Mouse (Mus musculus): ENCODE data around the gene Bloc1s1. TPM values are rescaled to one million over a fixed set of nuclear protein-coding genes. Genes with fewer than 3 reads are reported as not detected.
A peak's percentile ranks its signal among the peaks of the same experiment; 100 is the strongest.

Bloc1s1 gene
- polyA plus RNA-seq, 1 experiment from 2014 or later: 215 TPM

DNA sequence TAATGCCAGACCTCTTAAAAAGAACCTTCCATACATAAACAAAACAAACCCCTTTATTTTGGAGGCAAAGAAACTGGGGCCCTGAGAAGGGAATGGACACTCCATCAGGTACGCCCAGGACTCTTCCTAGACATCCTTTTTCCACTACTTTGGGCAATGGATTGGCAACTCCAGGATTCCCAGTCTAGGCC lies 1.1 kb downstream of the Bloc1s1 start, which contains the start of gene Rdh5:
Gene Rdh5, minus strand, starts transcription at position 67 of the 191 bp plus-strand sequence.
- H3K4me2 ChIP-seq (ENCODE audit: low read depth): peak within 1 kb of the TSS; percentile 40
- H3K27ac ChIP-seq (ENCODE audit: low read depth, low read length): peak within 1 kb of the TSS; percentile 42; the same call in 1 of the 2 replicates
- peaks cover 6% of the 10 kb centered on the region for H3K4me1 ChIP-seq (ENCODE audit: control insufficient read depth, insufficient read depth, low read length)
- H3K36me3 ChIP-seq (ENCODE audit: control insufficient read depth, insufficient read depth, low read length): no peaks in the 10 kb centered on the region
- peak within 1 kb of the TSS; percentile 64 for H3K4me3 ChIP-seq (ENCODE audit: low read depth, low read length)
- 19% methylated on average over 1 of the region's 1 CpGs for WGBS
- DNase-seq (ENCODE audit: low spot score): no peak
- no peak for ATAC-seq (ENCODE audit: insufficient read depth, low FRiP score, low TSS enrichment)
- H3K27me3 ChIP-seq (ENCODE audit: control insufficient read depth, insufficient read depth, low read length): no peaks in the 10 kb centered on the region
- peak within 1 kb of the TSS; percentile 64 for H3K9ac ChIP-seq (ENCODE audit: low read length)
- no peaks in the 10 kb centered on the region for H3K9me3 ChIP-seq (ENCODE audit: control insufficient read depth, low read length)

DNA sequence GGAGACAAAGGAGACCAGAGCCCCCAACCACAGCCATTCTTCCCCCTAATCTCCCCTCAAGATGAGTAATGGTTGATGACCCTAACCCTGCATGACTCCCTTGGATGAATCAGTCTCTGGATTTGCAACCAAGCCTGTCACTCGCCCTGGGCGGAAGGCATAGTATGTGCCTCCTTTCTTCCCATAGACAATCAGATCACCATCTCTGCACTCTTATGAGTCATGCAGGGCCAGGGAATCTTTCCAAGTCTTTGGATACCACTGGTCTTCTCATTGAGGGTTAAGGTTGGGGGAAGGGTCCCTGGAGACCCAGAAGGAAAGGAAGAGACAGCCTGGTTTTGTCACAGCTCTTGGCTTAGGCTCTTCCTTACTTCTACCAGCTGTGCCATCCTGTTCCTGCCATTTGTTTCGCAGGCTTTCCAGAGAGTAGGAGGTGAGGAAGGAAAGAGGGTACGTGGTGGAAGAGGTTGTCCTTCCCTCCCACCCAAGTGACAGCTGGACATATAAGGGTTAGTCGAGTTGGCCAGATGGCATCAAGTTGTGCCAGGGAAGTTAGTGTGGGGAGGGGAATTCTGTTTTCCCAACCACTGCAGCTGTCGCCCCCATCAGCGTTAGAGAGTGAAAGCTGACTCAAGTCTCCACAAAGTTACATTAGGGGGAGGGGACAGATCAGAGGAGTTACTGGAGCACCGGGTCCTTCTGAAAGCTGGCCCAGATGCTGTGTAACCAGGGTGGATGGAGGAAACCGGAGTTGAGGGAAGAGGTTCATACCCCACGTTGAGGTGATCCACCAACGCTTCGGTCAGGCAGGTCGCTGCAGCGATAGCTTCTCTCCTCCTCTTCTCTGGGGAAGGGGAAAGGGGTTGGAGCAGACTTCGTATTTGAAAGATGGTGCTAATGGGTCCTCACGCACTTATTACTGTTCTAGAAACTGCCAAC lies 1.7 kb downstream of the Bloc1s1 start:
- no peak overlapping the region for H3K9ac ChIP-seq (ENCODE audit: low read length)
- H3K27me3 ChIP-seq (ENCODE audit: control insufficient read depth, insufficient read depth, low read length): no peaks in the 10 kb centered on the region
- ATAC-seq (ENCODE audit: insufficient read depth, low FRiP score, low TSS enrichment) (no peak), DNase-seq (ENCODE audit: low spot score) (no peak)
- no peak overlapping the region for H3K27ac ChIP-seq (ENCODE audit: low read depth, low read length)
- H3K4me2 ChIP-seq (ENCODE audit: low read depth): peak overlapping the region; percentile 40
- peak overlapping the region; percentile 64 for H3K4me3 ChIP-seq (ENCODE audit: low read depth, low read length)
- H3K36me3 ChIP-seq (ENCODE audit: control insufficient read depth, insufficient read depth, low read length): no peaks in the 10 kb centered on the region; the same call in 1 of the 2 replicates
- peaks cover 6% of the 10 kb centered on the region for H3K4me1 ChIP-seq (ENCODE audit: control insufficient read depth, insufficient read depth, low read length)
- 74% methylated on average over 16 of the region's 16 CpGs for whole genome bisulfite sequencing
- no peaks in the 10 kb centered on the region for H3K9me3 ChIP-seq (ENCODE audit: control insufficient read depth, low read length)

DNA sequence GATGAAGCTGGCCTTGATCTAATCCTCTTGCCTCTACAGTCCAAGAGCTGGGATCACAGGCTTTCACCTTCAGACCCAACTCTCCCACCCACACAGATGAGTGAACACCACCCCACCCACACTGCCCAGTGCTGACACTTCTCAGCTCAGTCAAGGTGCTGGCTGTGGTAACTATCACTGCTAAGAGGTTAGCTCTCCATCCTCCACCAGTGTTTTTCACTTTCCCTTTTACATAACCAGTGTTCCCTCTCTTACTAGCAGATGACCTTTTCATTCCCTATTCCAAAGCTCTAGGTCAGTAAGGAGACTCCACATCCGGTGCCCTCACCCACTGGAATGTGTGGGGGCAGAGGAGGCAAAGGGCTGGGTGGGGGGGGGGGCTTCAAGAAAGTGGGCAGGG lies 2.6 kb downstream of the Bloc1s1 start:
- no peak overlapping the region for H3K4me3 ChIP-seq (ENCODE audit: low read depth, low read length)
- H3K9me3 ChIP-seq (ENCODE audit: control insufficient read depth, low read length): no peaks in the 10 kb centered on the region
- 79% methylated on average over 1 of the region's 1 CpGs for whole genome bisulfite sequencing
- no peak for ATAC-seq (ENCODE audit: insufficient read depth, low FRiP score, low TSS enrichment)
- peaks cover 6% of the 10 kb centered on the region for H3K4me1 ChIP-seq (ENCODE audit: control insufficient read depth, insufficient read depth, low read length)
- no peak overlapping the region for H3K4me2 ChIP-seq (ENCODE audit: low read depth)
- no peak overlapping the region for H3K27ac ChIP-seq (ENCODE audit: low read depth, low read length)
- no peak overlapping the region for H3K9ac ChIP-seq (ENCODE audit: low read length)
- H3K27me3 ChIP-seq (ENCODE audit: control insufficient read depth, insufficient read depth, low read length): no peaks in the 10 kb centered on the region
- peaks cover 4% of the 10 kb centered on the region; the same call in 1 of the 2 replicates for H3K36me3 ChIP-seq (ENCODE audit: control insufficient read depth, insufficient read depth, low read length)
- DNase-seq (ENCODE audit: low spot score): no peak

- ATAC-seq (ENCODE audit: insufficient read depth, low FRiP score, low TSS enrichment) (no peak), DNase-seq (ENCODE audit: low spot score) (no peak)
- H3K9ac ChIP-seq (ENCODE audit: low read length): no peak overlapping the region
- H3K4me1 ChIP-seq (ENCODE audit: control insufficient read depth, insufficient read depth, low read length): peaks cover 6% of the 10 kb centered on the region
- peaks cover 4% of the 10 kb centered on the region; the same call in 1 of the 2 replicates for H3K36me3 ChIP-seq (ENCODE audit: control insufficient read depth, insufficient read depth, low read length)
- H3K27ac ChIP-seq (ENCODE audit: low read depth, low read length): no peak overlapping the region
- no peak overlapping the region for H3K4me2 ChIP-seq (ENCODE audit: low read depth)
- H3K4me3 ChIP-seq (ENCODE audit: low read depth, low read length): no peak overlapping the region
- 72% methylated on average over 3 of the region's 3 CpGs for WGBS
- H3K9me3 ChIP-seq (ENCODE audit: control insufficient read depth, low read length): no peaks in the 10 kb centered on the region
- no peaks in the 10 kb centered on the region for H3K27me3 ChIP-seq (ENCODE audit: control insufficient read depth, insufficient read depth, low read length)
Measured at GRCm38 (mm10) chr10:128920736-128921161, 3.1 kb downstream of the Bloc1s1 start.

DNA sequence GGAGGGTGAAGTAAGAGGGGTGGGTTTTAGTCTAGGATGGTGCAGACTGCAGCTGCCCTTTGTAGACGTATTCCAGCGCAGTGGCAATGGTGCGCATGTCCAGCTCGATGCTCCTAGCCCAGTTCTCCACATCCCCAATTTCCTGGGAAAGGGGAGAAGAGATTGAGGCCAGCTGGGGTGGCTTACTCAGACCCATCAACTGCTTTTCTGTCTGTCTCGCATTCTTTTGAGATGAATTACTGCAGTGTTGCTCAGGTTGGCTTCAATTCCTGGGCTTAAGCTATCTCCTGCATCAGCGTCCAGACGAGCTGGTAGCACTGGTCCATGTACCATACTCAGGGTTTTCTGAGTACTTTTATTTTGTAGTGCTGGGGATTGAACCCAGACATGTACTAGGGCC lies 3.9 kb downstream of the Bloc1s1 start:
- peaks cover 6% of the 10 kb centered on the region for H3K4me1 ChIP-seq (ENCODE audit: control insufficient read depth, insufficient read depth, low read length)
- 88% methylated on average over 7 of the region's 7 CpGs for WGBS
- ATAC-seq (ENCODE audit: insufficient read depth, low FRiP score, low TSS enrichment) (no peak), DNase-seq (ENCODE audit: low spot score) (no peak)
- no peak overlapping the region for H3K27ac ChIP-seq (ENCODE audit: low read depth, low read length)
- H3K9ac ChIP-seq (ENCODE audit: low read length): no peak overlapping the region
- no peak overlapping the region for H3K4me2 ChIP-seq (ENCODE audit: low read depth)
- H3K4me3 ChIP-seq (ENCODE audit: low read depth, low read length): no peak overlapping the region
- no peaks in the 10 kb centered on the region for H3K9me3 ChIP-seq (ENCODE audit: control insufficient read depth, low read length)
- peaks cover 4% of the 10 kb centered on the region; the same call in 1 of the 2 replicates for H3K36me3 ChIP-seq (ENCODE audit: control insufficient read depth, insufficient read depth, low read length)
- no peaks in the 10 kb centered on the region for H3K27me3 ChIP-seq (ENCODE audit: control insufficient read depth, insufficient read depth, low read length)

DNA sequence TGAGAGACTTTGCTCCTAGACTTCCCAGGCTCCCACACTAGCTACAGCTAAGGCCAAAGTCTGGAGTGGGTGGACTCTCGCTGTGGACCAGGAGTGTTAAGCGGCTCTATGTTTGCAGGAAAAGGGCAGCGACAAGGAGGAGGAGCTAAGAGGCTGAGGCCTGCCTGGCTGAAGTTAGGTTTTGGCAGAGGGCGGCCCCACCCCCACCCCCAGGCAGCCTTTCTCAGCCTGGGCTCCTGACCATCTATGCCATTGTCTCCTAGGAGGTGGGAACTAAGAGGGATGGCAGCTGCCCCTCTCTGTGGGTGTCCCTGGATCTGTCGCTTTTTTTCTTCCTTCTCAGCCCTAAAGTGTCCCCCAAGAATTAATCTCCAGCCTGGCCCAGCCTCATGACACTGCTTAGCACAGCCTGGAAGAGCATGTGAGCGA lies 4.6 kb downstream of the Bloc1s1 start:
- ATAC-seq (ENCODE audit: insufficient read depth, low FRiP score, low TSS enrichment): no peak
- WGBS: 18% methylated on average over 6 of the region's 6 CpGs
- peaks cover 6% of the 10 kb centered on the region for H3K4me1 ChIP-seq (ENCODE audit: control insufficient read depth, insufficient read depth, low read length)
- peaks cover 4% of the 10 kb centered on the region; the same call in 1 of the 2 replicates for H3K36me3 ChIP-seq (ENCODE audit: control insufficient read depth, insufficient read depth, low read length)
- H3K4me3 ChIP-seq (ENCODE audit: low read depth, low read length): no peak overlapping the region
- no peak for DNase-seq (ENCODE audit: low spot score)
- no peak overlapping the region for H3K4me2 ChIP-seq (ENCODE audit: low read depth)
- H3K9ac ChIP-seq (ENCODE audit: low read length): no peak overlapping the region
- no peak overlapping the region for H3K27ac ChIP-seq (ENCODE audit: low read depth, low read length)
- H3K9me3 ChIP-seq (ENCODE audit: control insufficient read depth, low read length): no peaks in the 10 kb centered on the region
- no peaks in the 10 kb centered on the region for H3K27me3 ChIP-seq (ENCODE audit: control insufficient read depth, insufficient read depth, low read length)

DNA sequence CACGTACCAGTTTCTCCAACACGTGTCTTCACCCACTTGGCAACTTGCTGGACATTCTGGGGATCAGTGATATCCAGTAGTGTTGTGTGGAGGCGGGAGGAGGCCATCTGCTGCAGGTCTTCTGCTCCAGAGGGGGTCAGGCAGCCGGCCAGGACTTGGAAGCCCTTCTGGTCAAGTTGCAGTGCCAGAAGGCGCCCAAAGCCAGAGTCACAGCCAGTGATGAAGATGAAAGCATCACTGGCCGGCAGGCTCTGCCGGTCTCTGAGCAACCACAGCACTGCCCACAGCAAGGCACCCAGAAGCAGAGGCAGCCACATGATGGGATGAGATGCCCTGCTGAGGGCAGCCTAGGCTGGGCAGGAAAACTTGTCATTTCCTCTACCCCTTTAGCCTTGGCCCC lies 5.6 kb downstream of the Bloc1s1 start:
- 81% methylated on average over 7 of the region's 7 CpGs for WGBS
- no peak overlapping the region for H3K27ac ChIP-seq (ENCODE audit: low read depth, low read length)
- ATAC-seq (ENCODE audit: insufficient read depth, low FRiP score, low TSS enrichment) (no peak), DNase-seq (ENCODE audit: low spot score) (no peak)
- no peaks in the 10 kb centered on the region for H3K27me3 ChIP-seq (ENCODE audit: control insufficient read depth, insufficient read depth, low read length)
- no peak overlapping the region for H3K4me3 ChIP-seq (ENCODE audit: low read depth, low read length)
- H3K4me1 ChIP-seq (ENCODE audit: control insufficient read depth, insufficient read depth, low read length): peaks cover 3% of the 10 kb centered on the region; the same call in 1 of the 2 replicates
- no peak overlapping the region for H3K4me2 ChIP-seq (ENCODE audit: low read depth)
- no peaks in the 10 kb centered on the region for H3K9me3 ChIP-seq (ENCODE audit: control insufficient read depth, low read length)
- H3K36me3 ChIP-seq (ENCODE audit: control insufficient read depth, insufficient read depth, low read length): peaks cover 4% of the 10 kb centered on the region; the same call in 1 of the 2 replicates
- H3K9ac ChIP-seq (ENCODE audit: low read length): no peak overlapping the region; the same call in 1 of the 2 replicates

- DNase-seq (ENCODE audit: low spot score): no peak
- Histone ChIP-seq H3K4me2 (ENCODE audit: low read depth) (no peak overlapping the region), H3K9ac (ENCODE audit: low read length) (no peak overlapping the region), H3K9me3 (ENCODE audit: control insufficient read depth, low read length) (no peaks in the 10 kb centered on the region), H3K4me1 (ENCODE audit: control insufficient read depth, insufficient read depth, low read length) (peaks cover 1% of the 10 kb centered on the region; the same call in 1 of the 2 replicates), H3K27me3 (ENCODE audit: control insufficient read depth, insufficient read depth, low read length) (no peaks in the 10 kb centered on the region), H3K4me3 (ENCODE audit: low read depth, low read length) (no peak overlapping the region), H3K27ac (ENCODE audit: low read depth, low read length) (no peak overlapping the region), H3K36me3 (ENCODE audit: control insufficient read depth, insufficient read depth, low read length) (peaks cover 4% of the 10 kb centered on the region; the same call in 1 of the 2 replicates)
- WGBS: 86% methylated on average over 6 of the region's 6 CpGs
- no peak for ATAC-seq (ENCODE audit: insufficient read depth, low FRiP score, low TSS enrichment)
Measured at GRCm38 (mm10) chr10:128917400-128917799, 6.4 kb downstream of the Bloc1s1 start.

- no peak for ATAC-seq (ENCODE audit: insufficient read depth, low FRiP score, low TSS enrichment)
Measured at GRCm38 (mm10) chr10:128916665-128917064, 7.2 kb downstream of the Bloc1s1 start.

More at GRCm38 (mm10) chr10:128916665-128917064, 7.2 kb downstream of the Bloc1s1 start:
- DNase-seq (ENCODE audit: low spot score): no peak
- H3K27ac ChIP-seq (ENCODE audit: low read depth, low read length): no peak overlapping the region
- H3K9me3 ChIP-seq (ENCODE audit: control insufficient read depth, low read length): no peaks in the 10 kb centered on the region
- no peak overlapping the region for H3K9ac ChIP-seq (ENCODE audit: low read length)
- H3K36me3 ChIP-seq (ENCODE audit: control insufficient read depth, insufficient read depth, low read length): peaks cover 4% of the 10 kb centered on the region; the same call in 1 of the 2 replicates
- H3K4me3 ChIP-seq (ENCODE audit: low read depth, low read length): no peak overlapping the region
- 92% methylated on average over 3 of the region's 3 CpGs for WGBS
- H3K4me1 ChIP-seq (ENCODE audit: control insufficient read depth, insufficient read depth, low read length): no peaks in the 10 kb centered on the region
- H3K4me2 ChIP-seq (ENCODE audit: low read depth): no peak overlapping the region
- H3K27me3 ChIP-seq (ENCODE audit: control insufficient read depth, insufficient read depth, low read length): no peaks in the 10 kb centered on the region
